In genomic region chr7:60733331-60733994, GRCm38 (mm10) we compare ENCODE assay signal across 8 mouse cellular contexts.
A peak's percentile ranks its signal among the peaks of the same experiment; 100 is the strongest.
DNase-seq lines count a peak whose midpoint lies in the region; ATAC-seq and TF ChIP-seq lines count a peak whose summit lies in the region.
"Not testable (repeated sequence)": the region's sequence is repeated elsewhere in the genome, so short reads cannot be mapped to it uniquely, and the experiment has no call there.

No protein-coding gene starts in this region.

- TF ChIP-seq CTCF in lung, embryonic 14.5 days (IDR thresholded peaks at IDR 0.05; ENCODE audit: low read depth); stomach, postnatal 0 days (IDR thresholded peaks at IDR 0.05; ENCODE audit: low read depth): not testable (repeated sequence)

- peak; percentile 17 to 55 for DNase-seq in cerebellum, adult 18-20 months
- DNase-seq in frontal cortex, postnatal 36 days (ENCODE audit: low spot score in 2 of 2) = peak; percentile 47 to 48
- peak; percentile 51 for DNase-seq in intestine, embryonic 14.5 days (ENCODE audit: low spot score)
- peak; percentile 47 to 62 for DNase-seq in left cerebral cortex, adult 18-20 months (ENCODE audit: low spot score in 2 of 2)
- peak; percentile 52 for DNase-seq in lung, embryonic 14.5 days
- peak; percentile 13 for DNase-seq in stomach, postnatal 0 days (ENCODE audit: low spot score)

- peak overlapping the region; percentile 47 for H3K4me2 ChIP-seq in embryonic facial prominence, embryonic 13.5 days
- peak overlapping the region; percentile 42 for H3K4me2 ChIP-seq in intestine, embryonic 14.5 days (ENCODE audit: low read length)
- peak overlapping the region; percentile 52 for H3K4me2 ChIP-seq in lung, embryonic 14.5 days
- H3K4me2 ChIP-seq in neural tube, embryonic 12.5 days (replicated peaks) = peak overlapping the region; percentile 37; the same call in 1 of the 2 replicates
- peak overlapping the region; percentile 34; the same call in 1 of the 2 replicates for H3K4me2 ChIP-seq in stomach, postnatal 0 days (replicated peaks; ENCODE audit: low read depth)

- not testable (repeated sequence) for H3K9me3 ChIP-seq in embryonic facial prominence, embryonic 13.5 days; intestine, embryonic 14.5 days (ENCODE audit: control insufficient read depth, low read length); lung, embryonic 14.5 days (ENCODE audit: low read depth, low read length); neural tube, embryonic 12.5 days; stomach, postnatal 0 days (ENCODE audit: control insufficient read depth, low read length)

- not testable (repeated sequence) for H3K27me3 ChIP-seq in embryonic facial prominence, embryonic 13.5 days; intestine, embryonic 14.5 days (replicated peaks; ENCODE audit: control insufficient read depth, insufficient read depth, low read length); lung, embryonic 14.5 days (ENCODE audit: insufficient read depth, low read length); neural tube, embryonic 12.5 days (replicated peaks); stomach, postnatal 0 days (ENCODE audit: control insufficient read depth, insufficient read depth, low read length)

- not testable (repeated sequence) for H3K27ac ChIP-seq in embryonic facial prominence, embryonic 13.5 days; intestine, embryonic 14.5 days (ENCODE audit: low read depth); lung, embryonic 14.5 days (ENCODE audit: low read depth); neural tube, embryonic 12.5 days; stomach, postnatal 0 days (replicated peaks)

- TF ChIP-seq EP300 in stomach, postnatal 0 days (optimal IDR thresholded peaks at IDR 0.05) = not testable (repeated sequence)

- H3K4me1 ChIP-seq in embryonic facial prominence, embryonic 13.5 days; intestine, embryonic 14.5 days (replicated peaks; ENCODE audit: control insufficient read depth, insufficient read depth, low read length); lung, embryonic 14.5 days (ENCODE audit: insufficient read depth); neural tube, embryonic 12.5 days; stomach, postnatal 0 days (replicated peaks; ENCODE audit: control insufficient read depth, insufficient read depth): not testable (repeated sequence)

- not testable (repeated sequence) for H3K9ac ChIP-seq in embryonic facial prominence, embryonic 13.5 days; intestine, embryonic 14.5 days (ENCODE audit: low read length); lung, embryonic 14.5 days; neural tube, embryonic 12.5 days; stomach, postnatal 0 days (ENCODE audit: low read length)

- ATAC-seq in embryonic facial prominence, embryonic 13.5 days (ENCODE audit: insufficient number of reproducible peaks, insufficient read depth, low FRiP score, low TSS enrichment, low read depth); stomach, postnatal 0 days (ENCODE audit: low FRiP score, low TSS enrichment): not testable (repeated sequence)
- 0 out of 2 replicates have a peak, but pooled peaks have one; percentile 70 for ATAC-seq in intestine, embryonic 14.5 days (replicated peaks; ENCODE audit: low FRiP score, low TSS enrichment, low read depth)
- ATAC-seq in lung, embryonic 14.5 days (ENCODE audit: insufficient read depth) = peak; percentile 91
- peak; percentile 77 for ATAC-seq in neural tube, embryonic 12.5 days (ENCODE audit: low FRiP score, low read depth)

- 51% methylated on average over 20 of the region's 20 CpGs for WGBS in embryonic facial prominence, embryonic 13.5 days
- 44% methylated on average over 20 of the region's 20 CpGs for WGBS in intestine, embryonic 14.5 days
- WGBS in lung, embryonic 14.5 days = 47% methylated on average over 20 of the region's 20 CpGs
- 50% methylated on average over 20 of the region's 20 CpGs for WGBS in neural tube, embryonic 12.5 days
- 46% methylated on average over 20 of the region's 20 CpGs for WGBS in stomach, postnatal 0 days

- not testable (repeated sequence) for H3K36me3 ChIP-seq in embryonic facial prominence, embryonic 13.5 days; intestine, embryonic 14.5 days (ENCODE audit: control insufficient read depth, insufficient read depth, low read length); lung, embryonic 14.5 days (ENCODE audit: insufficient read depth); neural tube, embryonic 12.5 days; stomach, postnatal 0 days (ENCODE audit: control insufficient read depth, insufficient read depth, low read length)

- peak overlapping the region; percentile 22 for H3K4me3 ChIP-seq in embryonic facial prominence, embryonic 13.5 days
- peak overlapping the region; percentile 13 for H3K4me3 ChIP-seq in intestine, embryonic 14.5 days (ENCODE audit: low read depth, low read length)
- peak overlapping the region; percentile 15 for H3K4me3 ChIP-seq in lung, embryonic 14.5 days (ENCODE audit: low read depth, low read length)
- peak overlapping the region; percentile 15 for H3K4me3 ChIP-seq in neural tube, embryonic 12.5 days
- not testable (repeated sequence) for H3K4me3 ChIP-seq in stomach, postnatal 0 days (ENCODE audit: low read depth, low read length)
